Mouse (Mus musculus) T-helper 2 cell (primary cell): ENCODE results near the gene Tufm.

Experiments used
- in situ Hi-C: fragments of 300-600 bp; cut with MboI, MseI; formaldehyde crosslinking; loops from one replicate; pipeline ENCODE4 v1.15.1; 2025; ENCODE audit warnings: high pct_unique_total_duplicates

The Tufm gene

DNA sequence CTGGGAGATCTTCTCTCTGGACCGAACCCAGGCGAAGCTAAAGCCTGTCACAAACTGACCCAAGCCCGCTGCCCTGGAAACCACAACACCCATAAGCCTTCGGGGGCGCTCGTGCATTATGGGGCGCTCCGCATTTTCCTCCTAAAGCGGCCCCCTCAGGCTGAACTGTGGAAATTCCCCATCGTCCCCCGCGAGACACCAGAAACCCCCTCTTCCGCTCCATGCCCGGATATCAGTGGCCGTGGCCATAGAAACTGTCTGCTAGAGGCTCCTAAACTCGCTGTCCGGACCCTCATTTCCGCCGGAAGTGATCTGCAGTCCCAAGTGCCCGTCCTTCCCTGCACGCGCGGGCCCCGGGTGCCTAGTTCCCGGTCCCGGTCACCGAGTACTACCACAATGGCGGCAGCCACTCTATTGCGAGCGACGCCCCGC, at the start of gene Tufm:
Gene Tufm (plus strand): TSS at position 310 of the 432 bp plus-strand sequence.
- in situ Hi-C loops = no loop called here

DNA sequence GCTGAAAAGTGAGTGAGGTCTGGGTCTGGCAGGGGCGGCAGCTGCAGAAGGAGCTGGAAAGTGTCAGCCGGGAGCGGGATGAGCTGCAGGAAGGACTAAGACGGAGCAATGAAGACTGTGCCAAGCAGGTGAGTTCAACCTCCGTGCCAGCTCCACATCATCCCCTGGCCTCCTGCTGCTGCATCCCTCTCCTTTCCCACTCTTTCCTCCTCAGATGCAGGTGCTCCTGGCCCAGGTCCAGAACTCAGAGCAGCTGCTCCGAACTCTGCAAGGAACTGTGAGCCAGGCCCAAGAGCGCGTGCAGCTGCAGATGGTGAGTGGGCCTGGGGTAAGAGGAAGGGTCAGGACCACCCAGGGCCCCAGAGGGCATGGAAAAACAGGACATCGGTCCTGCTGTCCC, 47.0 kb upstream of the Tufm start:
- in situ Hi-C loops = no loop called here

DNA sequence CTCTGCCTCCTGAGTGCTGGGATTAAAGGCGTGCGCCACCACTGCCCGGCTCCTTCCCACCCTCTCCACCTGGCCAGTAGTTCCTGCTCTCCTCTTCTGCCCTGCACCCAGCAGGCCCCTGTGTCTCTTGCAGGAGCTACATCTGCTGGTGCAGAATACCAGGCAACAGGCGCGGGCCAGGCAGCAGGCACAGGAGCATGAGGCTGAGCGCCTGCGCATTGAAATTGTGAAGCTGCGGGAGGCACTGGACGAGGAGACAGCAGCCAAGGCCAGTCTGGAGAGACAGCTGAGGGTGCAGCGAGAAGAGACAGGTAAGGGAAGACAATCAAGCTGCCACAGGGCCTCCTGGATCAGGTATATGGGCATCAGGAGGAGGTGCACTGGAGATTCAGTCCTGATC, 43.2 kb upstream of the Tufm start:
- in situ Hi-C loops = no loop called here

DNA sequence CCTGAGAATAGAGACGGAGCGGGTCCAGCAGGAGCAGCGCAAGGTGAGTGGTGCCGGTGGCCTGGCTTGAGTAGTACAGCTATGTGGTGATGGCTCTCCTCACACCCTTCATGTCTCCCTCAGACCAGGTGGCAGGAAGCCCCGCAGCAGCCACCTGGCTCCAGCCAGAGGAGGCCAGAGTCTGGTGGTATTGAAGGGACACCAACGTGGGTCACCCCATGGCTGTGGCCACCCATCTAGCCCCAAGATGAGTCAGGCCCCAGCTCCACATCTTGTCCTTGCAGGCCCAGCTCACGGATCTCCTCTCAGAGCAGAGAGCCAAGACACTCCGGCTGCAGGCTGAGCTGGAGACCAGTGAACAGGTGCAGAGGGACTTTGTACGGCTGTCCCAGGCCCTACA, 42.6 kb upstream of the Tufm start:
- in situ Hi-C loops = no loop called here

DNA sequence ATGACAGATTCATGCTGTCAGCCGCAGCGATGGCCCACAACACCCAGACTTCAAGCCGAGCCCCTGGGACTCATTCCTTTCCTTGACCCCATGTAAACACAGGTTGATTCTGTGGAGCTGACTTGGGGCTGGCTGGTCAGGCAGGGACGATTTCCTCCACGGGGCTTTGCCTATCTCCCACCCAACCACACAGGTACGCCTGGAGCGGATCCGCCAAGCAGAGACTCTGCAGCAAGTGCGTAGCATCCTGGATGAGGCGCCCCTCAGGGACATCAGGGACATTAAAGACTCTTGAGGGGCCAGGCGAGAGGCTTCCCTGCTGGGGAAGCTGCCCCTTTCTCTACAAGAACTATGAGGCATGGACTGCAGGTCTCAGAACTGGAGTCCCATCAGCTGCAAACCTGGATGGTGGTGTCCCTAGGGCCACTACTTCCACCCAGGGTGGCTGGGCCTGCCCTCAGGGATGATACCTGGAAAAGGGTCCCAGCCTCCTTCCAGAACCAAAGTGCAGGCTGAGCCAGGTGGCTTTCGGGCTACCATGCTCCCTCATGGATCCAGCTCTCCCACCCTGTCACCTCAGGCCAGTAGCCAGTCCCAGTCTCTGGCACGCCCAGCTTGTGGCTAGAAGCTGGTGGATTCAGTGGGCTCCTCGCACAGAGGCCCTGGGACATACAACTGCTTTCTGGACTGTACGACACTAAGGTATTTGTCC, 41.9 kb upstream of the Tufm start:
- in situ Hi-C loops = loop anchor here (5.0 kb wide), 1 partner anchor 232 kb away; the partner anchor contains the start of gene Sult1a1

DNA sequence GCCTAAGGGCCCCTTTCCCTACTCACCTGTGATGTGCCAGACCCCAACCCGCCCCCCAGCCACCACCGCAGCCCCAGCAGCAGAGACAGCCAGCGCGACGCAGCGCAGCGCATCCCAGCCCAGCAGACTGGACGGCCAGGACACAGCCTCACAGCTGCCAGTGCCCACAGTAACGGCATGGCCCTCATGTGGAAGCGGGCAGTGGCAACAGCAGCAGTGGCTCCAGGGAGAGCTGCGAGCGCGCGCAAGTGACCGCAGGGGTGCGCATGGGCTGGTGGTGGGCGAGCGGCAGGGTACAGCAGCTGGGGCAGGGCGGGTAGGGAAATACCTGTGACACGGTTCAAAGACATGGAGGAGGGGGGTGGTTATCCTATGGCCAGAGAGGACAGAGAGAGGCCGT, 40.9 kb upstream of the Tufm start:
- in situ Hi-C loops = loop anchor here (5.0 kb wide), 1 partner anchor 231 kb away; the partner anchor contains the start of gene Sult1a1

DNA sequence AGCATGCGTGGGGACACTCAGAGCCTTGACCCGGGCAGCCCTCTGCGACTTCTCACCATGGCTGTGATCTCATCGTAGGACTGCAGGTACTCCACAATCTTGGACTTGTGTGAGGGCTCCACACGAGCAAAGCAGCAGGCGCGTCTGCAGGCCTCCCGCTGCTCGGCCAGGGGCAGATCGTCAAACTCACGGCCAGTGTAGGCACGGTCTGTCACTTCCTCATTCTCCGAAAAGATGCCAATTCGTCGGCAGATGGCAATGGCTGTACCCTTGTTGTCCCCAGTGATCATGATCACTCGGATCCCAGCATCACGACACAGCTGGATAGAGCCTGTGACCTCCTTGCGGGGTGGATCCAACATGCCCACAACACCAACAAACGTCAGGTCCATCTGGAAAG, 38.7 kb upstream of the Tufm start:
- in situ Hi-C loops = loop anchor here (5.0 kb wide), 1 partner anchor 229 kb away; the partner anchor contains the start of gene Sult1a1

DNA sequence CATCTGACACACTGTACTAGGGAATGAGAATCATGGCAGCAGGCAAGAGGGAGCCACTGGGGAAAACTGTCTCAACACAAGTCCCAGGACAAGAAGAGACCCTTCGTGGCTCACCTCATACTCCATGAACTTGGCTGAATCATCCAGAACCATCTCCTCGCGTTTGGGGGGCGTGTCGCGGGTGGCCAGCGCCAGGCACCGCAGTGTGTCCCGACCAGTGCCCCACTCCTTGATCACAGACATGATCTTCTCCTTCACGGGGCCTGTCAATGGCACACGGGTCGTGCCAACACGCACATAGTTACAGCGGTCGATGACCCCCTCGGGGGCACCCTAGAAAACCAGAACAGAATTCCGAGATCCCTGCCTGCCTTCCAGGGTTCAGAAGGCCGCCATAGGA, 37.2 kb upstream of the Tufm start:
- in situ Hi-C loops = loop anchor here (5.0 kb wide), 1 partner anchor 227 kb away; the partner anchor contains the start of gene Sult1a1

DNA sequence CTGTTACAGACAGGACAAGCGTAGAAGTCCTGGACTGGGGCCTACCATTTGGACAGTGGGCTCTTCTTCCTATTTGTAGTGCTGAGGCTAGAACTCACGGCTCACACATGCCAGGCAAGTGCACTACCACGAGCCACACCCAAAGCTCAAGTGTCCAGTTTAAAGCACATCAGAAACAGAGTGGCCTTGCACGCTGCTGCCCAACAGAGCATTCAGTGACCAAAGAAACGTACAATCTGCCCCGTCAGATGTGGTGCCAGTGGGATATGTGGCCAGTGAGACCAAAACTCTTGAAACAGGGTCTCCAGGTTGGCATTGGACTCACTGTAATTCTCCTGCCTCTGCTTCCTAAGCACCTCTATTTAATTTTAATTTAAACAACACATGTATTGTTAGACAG, 36.5 kb upstream of the Tufm start:
- in situ Hi-C loops = no loop called here

DNA sequence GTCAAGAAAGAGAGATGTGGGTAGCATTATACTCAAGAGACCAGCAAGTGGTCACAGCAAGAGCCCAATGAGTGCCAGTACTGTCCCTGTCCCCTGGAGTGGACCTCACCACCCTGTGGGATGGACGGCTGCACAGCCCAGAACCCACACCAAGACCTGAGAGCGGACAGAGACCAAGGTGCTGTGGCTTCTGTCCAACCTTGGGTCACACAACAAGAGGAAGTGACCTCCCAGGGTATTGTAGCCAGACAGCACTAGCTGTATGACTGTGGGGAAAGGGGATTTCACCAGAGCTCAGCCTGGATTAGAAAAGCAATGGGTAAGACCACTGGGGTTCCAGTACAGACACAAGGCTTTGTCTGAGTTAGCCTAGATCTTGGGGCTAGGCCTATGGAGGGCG, 34.9 kb upstream of the Tufm start:
- in situ Hi-C loops = no loop called here

DNA sequence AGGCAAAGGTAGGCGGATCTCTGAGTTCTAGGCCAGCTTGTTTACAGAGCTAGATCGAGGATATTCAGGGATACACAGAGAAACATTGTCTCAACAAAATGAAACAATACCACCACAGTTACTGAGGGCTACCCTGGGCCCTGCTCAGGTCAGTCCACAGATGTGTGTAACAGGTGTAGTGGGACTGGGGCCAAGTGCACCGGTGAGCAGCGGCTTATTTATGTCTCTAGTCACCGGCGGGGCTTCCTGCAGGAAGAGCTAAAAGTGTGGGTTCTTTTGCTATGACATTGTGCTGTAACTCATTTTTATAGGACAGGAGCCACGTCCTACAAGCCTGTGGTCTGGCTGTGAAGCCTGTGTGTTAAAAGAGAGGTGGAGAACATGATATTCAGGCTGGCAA, 33.3 kb upstream of the Tufm start:
- in situ Hi-C loops = no loop called here

DNA sequence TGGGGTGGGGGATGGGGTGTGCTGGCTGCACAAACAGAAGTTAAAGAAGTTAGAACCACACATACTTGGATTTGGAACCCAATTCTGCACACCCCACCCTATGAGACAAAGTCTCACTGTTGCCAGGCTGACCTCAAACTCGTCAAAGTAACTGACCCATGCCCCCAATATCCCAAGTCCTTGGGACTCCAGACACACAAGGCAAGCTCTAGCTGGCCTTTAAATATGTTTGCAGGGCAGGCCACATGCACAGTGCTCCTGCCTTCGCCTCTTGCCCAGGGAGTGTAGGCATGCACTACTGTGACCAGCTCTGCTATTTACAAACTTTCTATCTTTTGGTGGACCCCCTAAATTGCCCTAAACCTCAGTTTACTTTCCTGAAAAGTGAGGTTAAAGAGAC, 31.9 kb upstream of the Tufm start:
- in situ Hi-C loops = no loop called here

DNA sequence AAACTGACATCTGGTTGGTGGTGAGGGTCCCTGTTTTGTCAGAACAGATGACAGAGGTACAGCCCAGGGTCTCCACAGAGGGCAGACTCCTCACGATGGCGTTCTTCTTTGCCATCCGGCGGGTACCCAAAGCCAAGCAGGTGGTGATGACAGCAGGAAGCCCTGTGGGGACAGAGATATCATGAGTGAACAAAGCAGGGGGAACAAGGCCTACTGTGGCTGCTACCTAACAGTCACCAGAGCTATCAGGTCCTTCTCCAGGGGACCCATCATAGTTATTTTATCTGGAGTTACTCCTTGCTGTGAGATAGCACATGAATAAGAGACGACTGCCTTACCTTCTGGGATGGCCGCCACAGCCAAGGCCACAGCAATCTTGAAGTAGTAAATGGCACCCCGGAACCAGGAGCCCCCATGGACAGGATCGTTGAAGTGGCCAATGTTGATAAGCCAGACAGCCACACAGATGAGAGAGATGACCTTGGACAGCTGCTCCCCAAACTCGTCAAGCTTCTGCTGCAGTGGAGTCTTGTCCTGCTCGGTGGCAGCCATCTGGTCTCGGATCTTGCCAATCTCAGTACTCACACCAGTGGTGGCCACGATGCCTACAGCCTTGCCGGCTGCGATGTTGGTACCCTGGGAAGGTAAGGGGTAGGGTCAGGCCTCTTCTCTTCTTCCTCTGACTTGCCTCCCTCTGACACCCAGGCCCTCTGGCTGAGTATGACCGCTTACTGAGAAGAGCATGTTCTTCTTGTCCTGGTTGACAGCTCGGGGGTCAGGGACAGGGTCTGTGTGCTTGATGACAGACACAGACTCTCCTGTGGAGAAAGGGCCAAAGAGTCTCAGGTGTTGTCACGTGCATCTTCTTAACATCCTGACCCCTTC, 30.5 kb upstream of the Tufm start:
- in situ Hi-C loops = no loop called here

DNA sequence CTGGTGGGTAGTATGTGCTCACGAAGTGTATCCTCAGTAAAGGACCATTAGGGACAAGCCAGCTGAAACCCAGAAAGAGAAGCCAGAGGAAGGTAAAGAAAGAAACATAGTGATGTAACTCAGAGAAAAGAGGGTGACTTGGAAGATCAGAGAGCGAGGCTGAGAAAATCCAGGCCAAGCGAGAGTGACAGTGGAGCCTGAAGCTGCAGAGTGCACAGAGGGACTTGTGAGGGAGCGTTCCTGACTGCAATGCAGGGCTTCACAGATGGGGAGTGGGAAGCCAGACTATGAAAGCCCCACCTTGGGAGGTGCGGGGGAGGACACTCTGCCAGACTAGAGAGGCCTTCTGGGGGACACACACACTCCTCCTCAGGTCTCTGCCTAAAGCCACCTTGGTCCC, 28.9 kb upstream of the Tufm start:
- in situ Hi-C loops = no loop called here

DNA sequence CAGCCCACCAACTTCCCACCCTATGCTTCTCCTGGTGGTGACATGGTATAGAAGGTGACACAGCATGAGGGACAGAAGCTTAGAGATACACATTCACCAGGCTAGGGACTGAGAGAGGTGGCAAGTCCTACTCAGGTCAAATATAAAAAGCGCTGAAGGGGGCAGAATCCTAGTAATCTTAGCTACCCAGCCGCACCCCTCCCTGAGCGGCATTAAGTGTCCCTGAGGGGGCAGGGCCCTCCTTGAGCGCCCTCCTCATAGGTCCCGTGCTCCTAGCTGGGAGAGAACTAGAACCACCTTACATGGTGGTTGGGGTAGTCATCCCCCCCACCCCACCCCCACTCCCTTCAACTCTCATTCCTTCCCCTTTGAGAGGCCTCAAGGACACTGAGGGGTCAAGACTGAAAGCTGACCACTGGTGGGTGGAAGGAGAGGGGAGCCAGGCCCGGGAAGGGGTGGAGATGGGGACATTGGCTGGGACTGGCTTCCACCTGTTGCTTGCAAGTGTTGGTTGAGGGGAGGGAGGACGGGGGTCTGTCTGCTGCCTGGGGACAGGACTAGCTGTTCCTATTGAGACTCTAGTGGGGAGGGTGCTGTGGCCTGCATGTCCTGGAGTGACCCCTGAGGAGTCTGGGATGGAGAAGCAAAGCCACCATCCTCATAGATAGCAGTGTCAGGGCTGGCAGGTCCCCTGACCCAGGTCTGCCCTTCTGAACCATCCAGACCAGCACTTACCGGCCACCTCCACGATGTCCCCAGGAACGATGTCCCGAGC, 28.1 kb upstream of the Tufm start:
- in situ Hi-C loops = no loop called here

DNA sequence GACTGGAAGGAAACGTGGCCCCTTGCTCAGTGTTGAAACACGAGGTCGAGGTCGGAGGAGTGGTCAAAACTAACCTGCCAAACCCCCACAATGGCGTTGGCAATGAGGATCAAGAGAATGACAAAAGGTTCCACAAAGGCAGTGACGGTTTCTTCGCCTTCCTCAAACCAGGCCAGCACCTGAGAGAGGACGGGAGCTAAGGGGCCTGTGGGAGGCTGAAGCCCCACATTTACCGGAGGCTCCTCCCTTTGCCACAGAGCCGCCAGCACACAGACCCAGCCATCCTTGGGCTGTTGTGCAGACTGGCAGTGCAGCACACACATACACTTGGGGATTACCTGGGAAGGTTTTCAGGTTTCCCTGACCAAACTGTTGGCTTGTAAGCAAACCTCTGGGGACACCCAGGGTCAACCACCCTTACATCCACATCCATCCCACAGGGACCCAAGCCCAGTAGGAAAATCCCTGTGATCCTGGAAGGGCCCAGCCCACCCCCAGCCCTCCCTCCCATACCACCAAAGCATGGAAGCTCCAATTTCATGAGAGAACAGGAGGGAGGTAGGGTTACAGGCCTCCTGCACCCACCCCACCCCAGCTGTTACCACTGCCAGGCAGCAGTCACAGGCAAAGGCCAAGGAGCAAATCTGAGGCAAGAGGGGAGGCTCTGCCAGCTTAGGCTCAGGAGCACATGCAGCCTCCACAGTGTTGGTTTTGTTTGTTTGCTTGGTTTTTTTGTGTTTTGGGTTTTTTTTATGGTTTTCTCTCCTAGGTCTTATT, 26.4 kb upstream of the Tufm start:
- in situ Hi-C loops = no loop called here

DNA sequence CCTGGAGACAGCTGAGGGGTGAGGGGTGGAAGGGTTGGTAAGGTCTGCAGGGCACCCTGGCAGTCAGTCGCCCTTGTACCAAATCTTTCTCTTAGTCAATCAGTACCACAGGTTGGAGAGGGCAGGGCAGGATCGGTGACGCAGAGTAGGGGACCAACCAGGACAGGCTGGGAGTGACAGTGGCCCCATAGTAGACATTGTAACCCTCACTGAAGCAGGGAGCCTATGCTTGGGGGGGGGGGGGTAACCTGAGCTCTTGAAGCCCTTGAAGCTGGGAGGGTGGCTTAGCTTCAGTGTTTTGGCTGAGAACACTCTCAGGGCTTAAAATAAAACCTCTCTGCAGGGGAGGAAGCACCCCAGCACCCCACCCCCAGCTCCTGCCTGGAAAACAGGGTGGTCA, 25.5 kb upstream of the Tufm start:
- in situ Hi-C loops = no loop called here

DNA sequence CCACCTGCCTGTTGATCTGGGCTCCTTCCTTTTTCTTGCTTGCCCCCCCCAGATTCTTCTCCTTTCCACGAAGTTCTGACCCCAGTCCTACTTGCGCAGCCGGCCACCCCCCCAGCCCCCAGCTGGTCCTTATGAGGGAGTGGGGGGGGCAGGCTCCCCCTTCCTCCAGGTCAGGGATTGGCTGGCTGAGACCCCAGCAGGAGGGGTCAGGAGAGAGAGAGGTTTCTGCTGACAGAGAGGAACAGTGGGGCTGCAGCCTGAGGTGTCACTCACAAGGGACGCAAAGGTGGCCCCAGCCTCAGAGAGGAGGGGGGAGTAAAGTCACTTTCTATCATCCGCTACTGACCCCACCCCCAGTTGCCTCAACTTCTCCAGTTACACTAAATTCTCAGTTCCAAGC, 24.2 kb upstream of the Tufm start, which contains the start of gene Atp2a1:
Gene Atp2a1 (minus strand): TSS at position 105 of the 400 bp plus-strand sequence.
- in situ Hi-C loops = no loop called here

DNA sequence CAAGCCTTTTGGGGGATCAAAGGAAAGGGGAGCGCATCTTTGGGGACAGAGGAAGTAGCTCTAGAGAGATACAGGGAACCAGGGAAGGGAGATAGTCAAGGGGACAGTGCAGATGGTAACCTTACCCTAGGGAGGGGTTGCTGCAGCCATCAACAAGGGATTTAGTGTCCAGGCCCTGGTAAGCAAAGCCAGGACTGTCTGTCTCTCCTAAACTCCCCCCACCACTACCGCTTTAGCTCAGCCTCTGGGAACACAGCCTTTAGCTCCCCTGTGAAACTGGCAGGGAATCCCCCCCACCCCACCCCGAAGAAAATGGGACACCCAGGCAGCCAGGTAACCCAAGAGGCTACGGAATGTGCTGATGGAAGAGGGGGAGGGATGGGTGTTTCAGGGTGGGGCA, 23.6 kb upstream of the Tufm start:
- in situ Hi-C loops = no loop called here

DNA sequence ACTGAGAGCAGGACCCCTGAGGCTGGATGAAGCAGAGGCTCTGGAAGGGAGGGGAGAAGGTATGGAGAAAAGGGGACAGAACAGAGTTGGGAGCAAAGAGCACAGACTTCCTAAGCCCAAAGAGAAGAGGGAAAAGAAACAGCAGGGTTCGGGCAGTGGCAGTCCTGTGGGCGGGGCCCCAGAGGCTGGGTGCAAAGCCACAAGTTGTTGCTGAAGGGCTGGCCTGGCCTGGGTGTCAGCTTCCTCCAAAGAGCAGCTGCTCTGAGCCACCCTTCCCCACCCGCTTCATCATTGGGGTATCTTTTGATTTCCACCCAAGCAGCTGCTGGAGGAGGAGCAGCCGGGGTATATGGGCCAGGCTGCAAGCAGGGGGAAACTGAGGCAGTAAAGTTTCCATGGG, 23.0 kb upstream of the Tufm start:
- in situ Hi-C loops = no loop called here

DNA sequence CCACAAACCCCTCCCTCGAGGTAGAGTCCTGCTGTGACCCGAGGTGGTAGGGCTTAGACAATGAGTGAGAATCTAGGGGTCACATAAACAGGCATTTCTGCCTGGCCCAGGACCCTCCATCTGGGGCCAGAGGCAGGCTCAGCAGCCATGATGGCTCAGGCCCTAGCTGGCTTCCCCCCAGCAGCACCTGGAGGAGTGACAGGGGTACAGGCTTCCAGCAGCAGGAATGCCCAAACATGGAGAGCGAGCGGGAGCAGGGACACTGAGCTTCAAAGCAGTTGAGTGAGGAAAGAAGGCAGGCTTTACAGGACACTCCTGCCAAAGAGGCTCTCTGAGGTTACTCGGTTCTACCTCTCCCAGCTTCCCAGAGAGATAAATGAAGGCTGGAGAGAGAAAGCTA, 22.3 kb upstream of the Tufm start:
- in situ Hi-C loops = no loop called here
